Mouse (Mus musculus) heart, postnatal 0 days (tissue): ENCODE data around the gene Asic2. TPM values are rescaled to one million over a fixed set of nuclear protein-coding genes. Genes with fewer than 3 reads are reported as not detected.

Source experiments
- ATAC-seq: fragments of 200-750 bp; cut with Nextera tagmentation; 2 replicates; pipeline ENCODE4 v1.8.0; 2017; ENCODE audit warnings: low read depth, moderate number of reproducible peaks, moderate library complexity; ENCODE audit not compliant: insufficient read depth
- DNase-seq: peaks from one replicate; pipeline ENCODE4 v3.0.0-alpha.2; 2016; ENCODE audit warnings: low spot score
- H3K27ac ChIP-seq: fragments of 300-500 bp; sonication (generic); 2 replicates; pipeline ENCODE4 v1.5.1; 2014; ENCODE audit warnings: low read depth, mild to moderate bottlenecking
- H3K27me3 ChIP-seq: fragments of 300-500 bp; sonication (generic); 2 replicates; pipeline ENCODE4 v1.6.1; 2014; ENCODE audit warnings: low read length, mixed read lengths; ENCODE audit not compliant: control insufficient read depth, insufficient read depth
- H3K36me3 ChIP-seq: fragments of 300-500 bp; sonication (generic); replicated peaks from 2 replicates; pipeline ENCODE4 v1.6.1; 2014; ENCODE audit warnings: low read length, mixed read lengths; ENCODE audit not compliant: control insufficient read depth, insufficient read depth
- H3K4me1 ChIP-seq: fragments of 300-500 bp; sonication (generic); 2 replicates; pipeline ENCODE4 v1.6.1; 2014; ENCODE audit warnings: antibody characterized with exemption; ENCODE audit not compliant: control insufficient read depth, insufficient read depth
- H3K4me2 ChIP-seq: fragments of 300-500 bp; sonication (generic); 2 replicates; pipeline ENCODE4 v1.6.1; 2014; ENCODE audit warnings: low read depth, mild to moderate bottlenecking, low read length, moderate library complexity
- H3K4me3 ChIP-seq: fragments of 300-500 bp; sonication (generic); 2 replicates; pipeline ENCODE4 v1.5.1; 2014; ENCODE audit warnings: low read depth, low read length
- H3K9ac ChIP-seq: fragments of 300-500 bp; sonication (generic); replicated peaks from 2 replicates; pipeline ENCODE4 v1.6.1; 2014; ENCODE audit warnings: low read depth, low read length, mixed read lengths
- H3K9me3 ChIP-seq: fragments of 300-500 bp; sonication (generic); replicated peaks from 2 replicates; pipeline ENCODE4 v1.6.1; 2016; ENCODE audit warnings: low read length; ENCODE audit not compliant: control insufficient read depth
- CTCF ChIP-seq: IDR thresholded peaks from 2 replicates; pipeline ENCODE4 v1.5.1; 2016; ENCODE audit warnings: antibody characterized with exemption, control low read depth, low read depth
- EP300 ChIP-seq: IDR thresholded peaks from 2 replicates; pipeline ENCODE4 v1.6.1; 2016; ENCODE audit warnings: antibody characterized with exemption, low read depth
- WGBS: fragments of 180-500 bp; shearing (Covaris S2); extraction: QIAGEN DNeasy Blood & Tissue Kit; methylation state at CpG from one replicate; pipeline ENCODE4 v1.1.7; 2014; 5-methylcytosine and 5-hydroxymethylcytosine counted together
- polyA plus RNA-seq: library from polyadenylated mRNA; unstranded; fragments of >200 nt; fragmentation: Nextera tagmentation; extraction: Ambion mirVana; gene quantifications from 2 replicates; pipeline ENCODE4 v1.2.1, GENCODE M21; 2015
- total RNA-seq: library from RNA; depleted of rRNA; stranded (reverse); fragments of >200 nt; gene quantifications from 2 replicates; pipeline ENCODE4 v1.2.3, GENCODE M21; 2014; ENCODE audit warnings: low replicate concordance

The Asic2 gene
- total and polyA plus RNA-seq, 2 experiments from 2014 or later, result not detected

GRCm38 (mm10) chr11:81612798-81613540 lies 355.3 kb downstream of the Asic2 start:
- no peak for ATAC-seq
- no peak overlapping the region for H3K9ac ChIP-seq
- peak overlapping the region; percentile 55 for H3K4me2 ChIP-seq
- WGBS, result 3% methylated on average over 17 of the region's 17 CpGs
- no peaks in the 10 kb centered on the region for H3K9me3 ChIP-seq
- peak overlapping the region; percentile 21; the same call in 1 of the 2 replicates for H3K4me3 ChIP-seq
- H3K27me3 ChIP-seq, result peaks cover 32% of the 10 kb centered on the region
- peak; percentile 44 for DNase-seq
- no peaks in the 10 kb centered on the region for H3K4me1 ChIP-seq
- H3K27ac ChIP-seq, result no peak overlapping the region
- no peaks in the 10 kb centered on the region for H3K36me3 ChIP-seq
- TF ChIP-seq CTCF (peak; percentile 92), EP300 (no peak)

GRCm38 (mm10) chr11:81611948-81612797 lies 356.1 kb downstream of the Asic2 start:
- Histone ChIP-seq H3K4me3 (peak overlapping the region; percentile 21), H3K36me3 (no peaks in the 10 kb centered on the region), H3K27ac (no peak overlapping the region), H3K9me3 (no peaks in the 10 kb centered on the region), H3K4me1 (no peaks in the 10 kb centered on the region), H3K27me3 (peaks cover 32% of the 10 kb centered on the region), H3K4me2 (peak overlapping the region; percentile 43), H3K9ac (no peak overlapping the region)
- TF ChIP-seq CTCF (no peak), EP300 (no peak)
- no peak for ATAC-seq
- WGBS, result 8% methylated on average over 20 of the region's 20 CpGs
- DNase-seq, result no peak

DNA sequence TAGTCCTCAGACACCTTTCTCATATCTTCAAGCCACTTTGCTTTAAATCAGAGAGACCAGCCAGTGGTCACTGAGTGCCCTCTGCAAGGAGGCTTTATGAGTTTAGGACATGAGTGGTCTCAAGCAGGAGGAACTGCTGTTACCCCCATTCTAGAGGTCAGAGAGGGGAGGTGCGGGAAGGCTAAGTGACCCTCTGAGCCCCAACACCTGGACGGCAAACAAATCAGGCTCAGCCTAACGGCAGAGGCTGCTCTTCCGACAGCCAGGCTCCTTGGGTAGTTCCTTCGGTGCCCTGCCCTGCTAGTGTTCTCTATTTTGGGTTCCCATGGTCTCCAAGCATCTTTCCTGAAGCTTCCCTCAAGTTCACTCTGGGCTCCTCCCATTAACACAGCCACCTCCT lies 357.8 kb downstream of the Asic2 start:
- no peaks in the 10 kb centered on the region for H3K36me3 ChIP-seq
- H3K9me3 ChIP-seq, result no peaks in the 10 kb centered on the region

GRCm38 (mm10) chr11:81602971-81603370 lies 365.3 kb downstream of the Asic2 start:
- Histone ChIP-seq H3K27ac (no peak overlapping the region), H3K27me3 (no peaks in the 10 kb centered on the region), H3K4me1 (no peaks in the 10 kb centered on the region), H3K9ac (no peak overlapping the region), H3K4me3 (no peak overlapping the region), H3K9me3 (no peaks in the 10 kb centered on the region), H3K4me2 (no peak overlapping the region), H3K36me3 (no peaks in the 10 kb centered on the region)
- WGBS, result 58% methylated on average over 4 of the region's 4 CpGs
- DNase-seq, result no peak
- no peak for TF ChIP-seq EP300
- TF ChIP-seq CTCF, result no peak
- ATAC-seq, result no peak

More for the DNA sequence above, 357.8 kb downstream of the Asic2 start:
- 64% methylated on average over 5 of the region's 5 CpGs for WGBS
- Histone ChIP-seq H3K4me3 (no peak overlapping the region), H3K27ac (no peak overlapping the region), H3K9ac (no peak overlapping the region), H3K4me1 (no peaks in the 10 kb centered on the region), H3K4me2 (no peak overlapping the region), H3K27me3 (peaks cover 32% of the 10 kb centered on the region)
- ATAC-seq (no peak), DNase-seq (no peak)
- no peak for TF ChIP-seq EP300
- TF ChIP-seq CTCF, result no peak

DNA sequence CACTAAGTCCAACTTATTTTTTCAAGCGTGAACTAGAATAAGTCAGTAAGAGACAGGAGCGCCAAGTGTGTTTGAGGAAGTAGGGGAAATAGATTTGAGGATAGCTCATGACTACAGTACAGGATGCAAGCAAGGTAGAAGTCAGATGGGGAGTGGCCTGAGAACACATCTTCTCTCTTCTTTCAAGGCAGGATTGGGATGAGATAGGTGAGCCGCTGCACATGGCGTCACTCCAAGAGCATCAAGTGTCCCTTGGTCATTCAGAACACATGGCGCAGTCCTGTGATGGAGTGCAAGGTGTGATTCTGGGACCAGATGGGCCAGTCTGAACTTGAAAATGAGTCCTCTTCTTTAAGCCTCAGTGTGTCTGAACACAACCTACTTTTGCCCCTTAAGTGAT lies 366.5 kb downstream of the Asic2 start:
- Histone ChIP-seq H3K27me3 (no peaks in the 10 kb centered on the region), H3K4me2 (no peak overlapping the region), H3K27ac (no peak overlapping the region), H3K9ac (no peak overlapping the region), H3K9me3 (no peaks in the 10 kb centered on the region), H3K4me3 (no peak overlapping the region), H3K36me3 (no peaks in the 10 kb centered on the region), H3K4me1 (no peaks in the 10 kb centered on the region)
- WGBS, result 86% methylated on average over 5 of the region's 5 CpGs
- TF ChIP-seq EP300 (no peak), CTCF (no peak)
- no peak for DNase-seq
- ATAC-seq, result no peak
